Mouse (Mus musculus) intestine, embryonic 14.5 days (tissue): ENCODE results near the gene Sapcd1. TPM values are rescaled to one million over a fixed set of nuclear protein-coding genes. Genes with fewer than 3 reads are reported as not detected.
A peak's percentile ranks its signal among the peaks of the same experiment; 100 is the strongest.

Experiments
- ATAC-seq: fragments of 200-750 bp; cut with Nextera tagmentation; replicated peaks from 2 replicates; pipeline ENCODE4 v1.8.0; 2017; ENCODE audit warnings: low read depth, moderate number of reproducible peaks, moderate TSS enrichment, moderate library complexity; ENCODE audit not compliant: low FRiP score, low TSS enrichment
- DNase-seq: peaks from one replicate; pipeline ENCODE4 v3.0.0-alpha.2; 2018; ENCODE audit warnings: low spot score
- H3K27ac ChIP-seq: fragments of 300-500 bp; sonication (generic); 2 replicates; pipeline ENCODE4 v1.5.1; 2014; ENCODE audit warnings: low read depth, mild to moderate bottlenecking, control low read depth
- H3K27me3 ChIP-seq: fragments of 300-500 bp; sonication (generic); replicated peaks from 2 replicates; pipeline ENCODE4 v1.6.1; 2014; ENCODE audit warnings: low read length, control low read depth; ENCODE audit not compliant: control insufficient read depth, insufficient read depth
- H3K36me3 ChIP-seq: fragments of 300-500 bp; sonication (generic); 2 replicates; pipeline ENCODE4 v1.6.1; 2014; ENCODE audit warnings: low read length, control low read depth; ENCODE audit not compliant: control insufficient read depth, insufficient read depth
- H3K4me1 ChIP-seq: fragments of 300-500 bp; sonication (generic); replicated peaks from 2 replicates; pipeline ENCODE4 v1.6.1; 2014; ENCODE audit warnings: low read length, control low read depth, mixed read lengths; ENCODE audit not compliant: control insufficient read depth, insufficient read depth
- H3K4me2 ChIP-seq: fragments of 300-500 bp; sonication (generic); 2 replicates; pipeline ENCODE4 v1.6.1; 2014; ENCODE audit warnings: low read length
- H3K4me3 ChIP-seq: fragments of 300-500 bp; sonication (generic); 2 replicates; pipeline ENCODE4 v1.5.1; 2014; ENCODE audit warnings: low read depth, low read length, control low read depth, mixed read lengths
- H3K9ac ChIP-seq: fragments of 300-500 bp; sonication (generic); 2 replicates; pipeline ENCODE4 v1.6.1; 2014; ENCODE audit warnings: mild to moderate bottlenecking, low read length
- H3K9me3 ChIP-seq: fragments of 300-500 bp; sonication (generic); 2 replicates; pipeline ENCODE4 v1.6.1; 2016; ENCODE audit warnings: low read length, control low read depth; ENCODE audit not compliant: control insufficient read depth
- WGBS: fragments of 180-500 bp; shearing (Covaris S2); extraction: QIAGEN DNeasy Blood & Tissue Kit; methylation state at CpG from one replicate; pipeline ENCODE4 v1.1.7; 2014; 5-methylcytosine and 5-hydroxymethylcytosine counted together
- polyA plus RNA-seq: library from polyadenylated mRNA; unstranded; fragments of >200 nt; fragmentation: Nextera tagmentation; extraction: Ambion mirVana; gene quantifications from 2 replicates; pipeline ENCODE4 v1.2.1, GENCODE M21; 2014

The Sapcd1 gene
- polyA plus RNA-seq, 1 experiment from 2014 or later: 20.7 TPM

DNA sequence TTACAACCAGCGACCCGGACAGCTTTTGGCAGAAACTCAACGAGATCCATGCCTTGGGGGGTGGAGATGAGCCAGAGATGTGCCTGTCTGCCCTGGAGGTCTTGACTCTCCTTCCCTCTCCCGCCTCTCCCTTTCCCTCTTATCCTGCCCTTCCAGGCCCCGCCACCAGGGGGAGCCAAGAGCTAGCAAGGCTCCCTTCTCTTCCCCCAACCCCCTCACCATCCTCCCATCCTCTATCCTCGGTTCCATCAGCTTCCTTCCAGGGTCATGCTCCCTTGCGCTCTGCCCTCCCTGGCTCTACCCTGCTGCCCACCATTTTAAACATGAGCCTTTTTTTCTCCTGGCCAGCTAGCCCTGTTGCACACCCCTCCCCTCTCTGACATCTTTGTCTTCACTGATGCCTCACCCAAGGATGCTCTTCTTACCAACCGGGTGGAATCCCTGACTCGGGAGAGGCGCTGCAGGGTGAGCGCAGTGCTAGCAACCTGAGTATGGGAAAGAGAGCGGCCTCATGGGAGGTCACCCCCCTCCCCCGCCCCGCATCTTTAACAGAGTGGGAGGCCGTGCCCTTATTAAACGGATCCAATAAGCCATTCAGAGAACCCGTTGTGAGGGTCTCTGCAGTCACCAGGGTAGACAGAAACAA is 6.5 kb downstream of the Sapcd1 start:
- H3K27ac ChIP-seq: no peak overlapping the region
- H3K9me3 ChIP-seq: no peaks in the 10 kb centered on the region
- ATAC-seq (0 out of 2 replicates have a peak, but pooled peaks have one; percentile 13), DNase-seq (peak; percentile 97)
- no peak overlapping the region for H3K9ac ChIP-seq
- H3K36me3 ChIP-seq: peaks cover 8% of the 10 kb centered on the region; the same call in 1 of the 2 replicates
- H3K4me1 ChIP-seq: peaks cover 10% of the 10 kb centered on the region; the same call in 1 of the 2 replicates
- H3K4me3 ChIP-seq: no peak overlapping the region
- H3K4me2 ChIP-seq: peak overlapping the region; percentile 15; the same call in 1 of the 2 replicates
- no peaks in the 10 kb centered on the region for H3K27me3 ChIP-seq
- 13% methylated on average over 17 of the region's 17 CpGs for WGBS

DNA sequence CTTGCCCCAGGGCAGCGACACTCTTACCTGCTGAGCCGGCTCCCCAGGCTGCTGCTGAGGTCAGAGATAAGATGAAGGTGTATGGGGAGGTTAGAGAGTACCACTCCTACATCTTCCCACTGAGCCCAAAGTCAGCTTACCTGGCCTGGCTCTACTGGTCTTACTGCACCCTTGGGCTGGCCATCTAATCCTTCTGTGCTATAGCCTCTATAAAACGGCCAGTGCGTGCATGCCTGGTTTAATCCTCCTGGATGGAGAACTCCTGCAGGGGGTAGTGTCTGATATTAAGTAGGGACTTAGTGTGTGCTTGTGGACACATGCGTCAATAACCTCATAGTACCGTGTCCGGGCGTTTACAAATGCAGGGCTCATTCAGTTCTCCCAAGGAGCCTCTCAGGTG is 7.3 kb downstream of the Sapcd1 start:
- ATAC-seq (no peak), DNase-seq (no peak)
- WGBS: 85% methylated on average over 8 of the region's 8 CpGs

DNA sequence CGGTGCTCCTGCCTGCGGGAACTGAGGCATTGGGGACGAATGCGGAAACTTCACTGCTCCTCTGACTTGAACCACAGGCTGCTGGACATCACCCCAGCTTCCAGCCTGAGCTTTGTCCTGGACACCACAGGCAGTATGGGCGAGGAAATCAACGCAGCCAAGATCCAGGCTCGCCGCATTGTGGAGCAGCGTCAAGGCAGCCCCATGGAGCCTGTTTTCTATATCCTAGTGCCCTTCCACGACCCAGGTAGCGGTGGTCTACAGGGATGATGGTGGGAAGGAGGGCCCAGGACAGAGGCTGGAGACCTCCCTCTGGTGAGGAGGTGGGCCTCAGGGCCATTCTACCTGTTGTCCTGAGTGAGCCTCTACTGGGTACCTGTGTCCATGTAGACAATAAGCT is 7.9 kb downstream of the Sapcd1 start:
- DNase-seq (no peak), ATAC-seq (no peak)
- no peak overlapping the region for H3K27ac ChIP-seq
- H3K36me3 ChIP-seq: peaks cover 22% of the 10 kb centered on the region
- WGBS: 75% methylated on average over 11 of the region's 11 CpGs
- no peak overlapping the region for H3K4me3 ChIP-seq
- peaks cover 10% of the 10 kb centered on the region; the same call in 1 of the 2 replicates for H3K4me1 ChIP-seq
- no peaks in the 10 kb centered on the region for H3K9me3 ChIP-seq
- H3K9ac ChIP-seq: no peak overlapping the region
- no peaks in the 10 kb centered on the region for H3K27me3 ChIP-seq
- H3K4me2 ChIP-seq: no peak overlapping the region

More for the DNA sequence above, 7.3 kb downstream of the Sapcd1 start:
- Histone ChIP-seq H3K4me2 (no peak overlapping the region), H3K27me3 (no peaks in the 10 kb centered on the region), H3K36me3 (peaks cover 15% of the 10 kb centered on the region), H3K27ac (no peak overlapping the region), H3K9me3 (no peaks in the 10 kb centered on the region), H3K4me3 (no peak overlapping the region), H3K9ac (no peak overlapping the region), H3K4me1 (peaks cover 10% of the 10 kb centered on the region; the same call in 1 of the 2 replicates)

DNA sequence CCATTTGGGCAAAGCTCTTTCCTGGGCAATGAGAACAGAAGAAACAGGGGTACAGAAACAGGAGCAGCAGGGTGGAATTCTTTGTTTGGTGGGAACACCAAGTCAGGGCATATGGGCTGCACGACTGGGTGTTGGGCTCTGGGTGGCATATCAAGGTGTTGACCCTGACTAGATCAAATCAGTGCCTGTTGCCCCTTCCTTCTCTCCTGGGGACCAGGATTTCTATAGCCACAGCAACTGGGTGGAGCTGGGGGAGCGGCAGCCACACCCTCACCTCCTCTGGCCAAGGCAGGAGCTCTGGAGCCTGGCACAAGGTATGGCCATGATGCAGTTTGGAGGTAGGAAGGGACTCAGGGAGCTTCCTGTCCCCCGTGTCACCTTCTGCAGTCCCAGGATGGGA is 9.6 kb downstream of the Sapcd1 start:
- Histone ChIP-seq H3K36me3 (peaks cover 39% of the 10 kb centered on the region), H3K4me1 (peaks cover 6% of the 10 kb centered on the region; the same call in 1 of the 2 replicates), H3K9me3 (no peaks in the 10 kb centered on the region), H3K4me2 (no peak overlapping the region), H3K27ac (no peak overlapping the region), H3K9ac (no peak overlapping the region), H3K27me3 (no peaks in the 10 kb centered on the region), H3K4me3 (no peak overlapping the region)
- WGBS: 70% methylated on average over 3 of the region's 3 CpGs
- no peak for ATAC-seq
- no peak for DNase-seq

DNA sequence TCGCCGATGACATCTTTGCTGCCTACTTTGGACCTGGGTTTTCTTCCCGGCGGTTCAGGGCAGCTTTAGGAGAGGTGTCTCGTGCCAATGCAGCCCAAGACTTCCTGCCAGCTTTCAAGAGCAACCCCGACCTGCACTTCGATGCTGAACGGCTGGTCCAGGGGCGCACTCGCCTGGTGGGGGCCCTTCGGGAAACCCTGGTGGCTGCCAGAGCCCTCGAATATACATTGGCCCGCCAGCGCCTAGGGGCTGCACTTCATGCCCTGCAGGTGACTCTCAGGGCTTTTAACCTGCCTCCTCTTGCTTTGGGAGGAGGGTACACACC is 10.1 kb downstream of the Sapcd1 start:
- DNase-seq (no peak), ATAC-seq (no peak)
- H3K4me2 ChIP-seq: no peak overlapping the region
- H3K36me3 ChIP-seq: peaks cover 44% of the 10 kb centered on the region
- H3K9me3 ChIP-seq: no peaks in the 10 kb centered on the region
- no peak overlapping the region for H3K9ac ChIP-seq
- H3K27ac ChIP-seq: no peak overlapping the region
- peaks cover 6% of the 10 kb centered on the region; the same call in 1 of the 2 replicates for H3K4me1 ChIP-seq
- WGBS: 67% methylated on average over 14 of the region's 14 CpGs
- H3K4me3 ChIP-seq: no peak overlapping the region
- no peaks in the 10 kb centered on the region for H3K27me3 ChIP-seq

DNA sequence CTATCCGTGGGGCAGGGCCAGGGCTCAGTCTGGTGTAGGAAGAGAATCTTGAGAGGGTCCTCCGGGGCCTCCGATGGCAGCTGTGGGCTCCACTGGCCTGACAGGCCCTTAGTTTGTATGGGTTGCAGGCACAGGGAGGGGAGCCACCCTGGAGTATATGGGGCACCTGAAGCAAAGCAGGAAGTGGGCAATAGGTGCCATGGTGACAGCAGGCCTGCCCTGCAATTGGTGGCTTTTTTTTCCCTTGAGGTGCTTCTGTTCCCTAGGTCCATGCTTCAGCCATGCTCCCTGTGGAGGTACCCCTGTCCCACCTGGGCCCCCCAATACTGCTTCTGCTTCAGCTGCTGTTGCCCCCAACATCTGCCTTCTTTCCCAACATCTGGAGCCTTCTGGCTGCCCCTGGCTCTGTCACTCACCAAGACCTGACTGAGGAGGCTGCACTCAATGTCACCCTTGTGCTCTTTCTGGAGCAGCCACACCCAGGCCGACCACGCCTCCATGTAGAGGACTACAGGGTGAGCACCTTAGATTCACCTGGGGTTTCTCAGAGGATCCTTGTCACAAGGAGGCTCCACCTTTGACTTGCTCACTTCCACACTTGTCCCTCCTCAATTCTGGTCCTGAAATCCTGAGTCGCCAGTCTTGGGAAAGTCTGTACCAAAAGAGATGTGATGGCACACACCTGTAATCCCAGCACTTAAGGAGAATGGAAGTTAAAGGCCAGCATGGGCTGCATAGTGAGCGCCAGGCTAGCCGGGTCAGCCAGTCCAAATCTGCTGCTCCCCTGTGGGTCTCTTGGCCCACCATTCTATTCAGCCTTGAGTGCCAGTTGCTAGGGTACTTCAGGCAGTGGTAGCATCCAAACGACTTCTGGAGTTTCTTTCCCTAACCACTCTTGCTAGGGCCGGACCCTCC is 10.8 kb downstream of the Sapcd1 start:
- H3K4me2 ChIP-seq: no peak overlapping the region
- H3K36me3 ChIP-seq: peaks cover 51% of the 10 kb centered on the region
- H3K4me3 ChIP-seq: no peak overlapping the region
- H3K9me3 ChIP-seq: no peaks in the 10 kb centered on the region
- no peak overlapping the region for H3K9ac ChIP-seq
- H3K27ac ChIP-seq: no peak overlapping the region
- WGBS: 81% methylated on average over 10 of the region's 10 CpGs
- ATAC-seq: no peak
- no peak for DNase-seq
- no peaks in the 10 kb centered on the region for H3K27me3 ChIP-seq
- peaks cover 6% of the 10 kb centered on the region; the same call in 1 of the 2 replicates for H3K4me1 ChIP-seq

DNA sequence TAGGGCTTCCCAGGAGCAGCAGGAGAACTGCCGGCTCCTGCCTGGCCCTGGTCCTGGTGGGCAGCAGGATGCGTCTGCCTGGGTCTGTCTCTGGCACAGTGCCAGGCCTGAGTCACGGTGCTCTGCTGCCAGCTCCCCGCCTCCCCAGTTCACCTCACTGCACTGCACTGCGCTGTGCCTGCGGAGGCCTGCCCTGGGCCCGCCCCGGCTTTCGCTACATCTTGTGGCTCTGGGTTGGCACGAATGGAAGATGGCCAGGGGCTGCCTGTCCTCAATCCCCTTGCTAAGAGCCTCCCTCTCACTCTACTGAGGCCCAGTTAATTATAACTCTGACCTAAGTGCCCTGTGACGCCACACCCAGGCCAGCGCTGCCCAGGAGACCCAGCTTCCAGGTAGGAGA is 11.4 kb downstream of the Sapcd1 start, which contains the start of gene Vwa7:
Gene Vwa7, plus strand, starts transcription at position 204 of the 400 bp plus-strand sequence.
- H3K4me3 ChIP-seq: no peak within 1 kb of the TSS
- ATAC-seq: peak; percentile 47
- no peak within 1 kb of the TSS for H3K9ac ChIP-seq
- H3K4me2 ChIP-seq: no peak within 1 kb of the TSS
- WGBS: 56% methylated on average over 12 of the region's 12 CpGs
- peaks cover 57% of the 10 kb centered on the region for H3K36me3 ChIP-seq
- DNase-seq: no peak
- H3K4me1 ChIP-seq: peaks cover 2% of the 10 kb centered on the region; the same call in 1 of the 2 replicates
- no peak within 1 kb of the TSS for H3K27ac ChIP-seq
- no peaks in the 10 kb centered on the region for H3K27me3 ChIP-seq
- no peaks in the 10 kb centered on the region for H3K9me3 ChIP-seq

DNA sequence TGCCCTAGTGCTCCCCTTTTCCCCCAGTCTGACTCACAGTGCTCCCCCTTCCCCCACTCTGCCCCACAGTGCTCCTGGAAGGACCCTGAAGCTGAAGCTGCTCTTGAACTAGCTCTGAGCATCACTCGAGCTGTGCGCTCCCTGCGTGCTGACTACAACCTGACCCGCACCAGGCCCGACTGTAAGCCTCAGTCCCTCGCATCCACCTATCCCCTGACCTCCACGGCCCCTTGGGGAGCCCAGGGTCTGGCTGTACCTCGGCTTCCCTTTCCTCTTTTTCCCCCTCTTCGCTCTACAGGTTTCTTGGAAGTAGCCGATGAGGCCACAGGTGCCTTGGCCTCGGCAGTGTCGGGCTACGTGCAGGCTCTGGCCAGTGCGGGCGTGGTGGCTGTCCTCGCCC is 12.5 kb downstream of the Sapcd1 start:
- Histone ChIP-seq H3K27me3 (no peaks in the 10 kb centered on the region), H3K36me3 (peaks cover 68% of the 10 kb centered on the region), H3K4me2 (no peak overlapping the region), H3K4me1 (no peaks in the 10 kb centered on the region), H3K27ac (no peak overlapping the region), H3K4me3 (no peak overlapping the region), H3K9me3 (no peaks in the 10 kb centered on the region), H3K9ac (no peak overlapping the region)
- WGBS: 94% methylated on average over 16 of the region's 16 CpGs
- no peak for ATAC-seq
- DNase-seq: no peak
